Mouse (Mus musculus) G1E-ER4 (cell line): ENCODE results near the gene Sumo3. TPM values are rescaled to one million over a fixed set of nuclear protein-coding genes. Genes with fewer than 3 reads are reported as not detected.

Experiments
- GATA1 ChIP-seq: IDR thresholded peaks from one replicate; pipeline ENCODE4 v1.8.0; 2012; ENCODE audit warnings: low read length, inconsistent platforms
- polyA plus RNA-seq: library from polyadenylated mRNA; stranded (reverse); fragments of >175 nt; gene quantifications from 2 replicates; pipeline ENCODE4 v1.2.3, GENCODE M21; 2012

Sumo3 gene
- polyA plus RNA-seq, 1 experiment = 166 TPM

- TF ChIP-seq GATA1 = no peak
Measured at GRCm38 (mm10) chr10:77613409-77613808, 7.5 kb downstream of the Sumo3 start.

GRCm38 (mm10) chr10:77615647-77616046 is 9.8 kb downstream of the Sumo3 start:
- no peak for TF ChIP-seq GATA1

- no peak for TF ChIP-seq GATA1
Measured at GRCm38 (mm10) chr10:77616166-77616565, 10.3 kb downstream of the Sumo3 start.

- TF ChIP-seq GATA1 = no peak
Measured at GRCm38 (mm10) chr10:77616926-77617325, 11.0 kb downstream of the Sumo3 start.

- TF ChIP-seq GATA1 = no peak
Measured at GRCm38 (mm10) chr10:77621546-77621945, 15.6 kb downstream of the Sumo3 start.

- TF ChIP-seq GATA1 = no peak
Measured at GRCm38 (mm10) chr10:77622055-77622988, 16.4 kb downstream of the Sumo3 start, which contains the start of gene Ube2g2. TSS of gene Ube2g2 (plus strand) at chr10:77622275.

- TF ChIP-seq GATA1 = no peak
Measured at GRCm38 (mm10) chr10:77623069-77623492, 17.2 kb downstream of the Sumo3 start.

GRCm38 (mm10) chr10:77623639-77624400 is 17.9 kb downstream of the Sumo3 start:
- no peak for TF ChIP-seq GATA1

- TF ChIP-seq GATA1 = no peak
Measured at GRCm38 (mm10) chr10:77624570-77624995, 18.7 kb downstream of the Sumo3 start.

- no peak for TF ChIP-seq GATA1
Measured at GRCm38 (mm10) chr10:77626036-77626435, 20.1 kb downstream of the Sumo3 start.

GRCm38 (mm10) chr10:77626591-77626990 is 20.7 kb downstream of the Sumo3 start:
- TF ChIP-seq GATA1 = no peak

GRCm38 (mm10) chr10:77627497-77627896 is 21.6 kb downstream of the Sumo3 start:
- TF ChIP-seq GATA1 = no peak

- TF ChIP-seq GATA1 = no peak
Measured at GRCm38 (mm10) chr10:77629163-77629562, 23.3 kb downstream of the Sumo3 start.

- no peak for TF ChIP-seq GATA1
Measured at GRCm38 (mm10) chr10:77629970-77630369, 24.1 kb downstream of the Sumo3 start.

GRCm38 (mm10) chr10:77634016-77634415 is 28.1 kb downstream of the Sumo3 start:
- no peak for TF ChIP-seq GATA1

GRCm38 (mm10) chr10:77634452-77635231 is 28.7 kb downstream of the Sumo3 start:
- no peak for TF ChIP-seq GATA1
